8 mouse cellular contexts compared by ENCODE assay signal in the genomic region with DNA sequence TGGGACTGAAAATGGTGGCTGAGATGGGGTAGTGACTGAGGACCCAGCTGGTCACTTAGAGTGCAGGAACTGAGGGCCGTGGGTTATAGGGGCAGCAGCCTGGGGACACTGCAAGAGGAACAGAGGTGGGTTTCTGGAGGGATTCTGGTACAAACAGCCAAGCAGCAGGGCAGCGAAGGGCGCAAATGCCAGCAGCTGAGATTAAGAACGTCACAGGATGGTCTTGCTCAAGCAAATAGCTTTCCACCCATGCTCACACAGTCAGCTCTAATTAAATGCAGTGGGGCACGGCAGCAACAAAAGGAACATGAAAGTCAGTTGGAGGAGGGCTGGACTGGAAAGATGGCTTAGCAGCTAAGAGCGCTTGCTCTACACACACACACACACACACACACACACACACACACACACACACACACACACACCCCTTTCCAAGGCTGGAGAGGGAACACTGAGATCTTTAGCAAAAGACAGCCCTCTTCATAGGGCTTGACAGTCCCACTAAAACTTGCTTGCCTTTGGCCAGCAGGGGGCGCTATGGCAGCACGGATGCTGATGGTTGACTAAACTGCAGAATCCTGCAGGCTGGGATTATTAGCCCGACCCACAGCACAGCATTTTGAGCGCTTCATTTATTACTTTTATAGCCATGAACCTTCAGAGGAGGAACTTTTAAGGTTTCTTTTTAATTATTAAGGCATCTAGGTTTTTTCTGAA. TPM values are rescaled to one million over a fixed set of nuclear protein-coding genes. Genes with fewer than 3 reads are reported as not detected.
DNase-seq lines count a peak whose midpoint lies in the region; ATAC-seq lines count a peak whose summit lies in the region.

No protein-coding gene starts in this region.

- H3K9ac ChIP-seq in heart, embryonic 12.5 days: no peak overlapping the region
- H3K9ac ChIP-seq in liver, embryonic 12.5 days: no peak overlapping the region
- H3K9ac ChIP-seq in neural tube, embryonic 11.5 days (ENCODE audit: low read length): no peak overlapping the region
- H3K9ac ChIP-seq in stomach, embryonic 15.5 days: no peak overlapping the region

- 34% methylated on average over 9 of the region's 10 CpGs for WGBS in heart, embryonic 12.5 days
- WGBS in liver, embryonic 12.5 days (ENCODE audit: insufficient replicate concordance): 32% methylated on average over 9 of the region's 10 CpGs
- WGBS in neural tube, embryonic 11.5 days: 27% methylated on average over 9 of the region's 10 CpGs
- WGBS in stomach, embryonic 15.5 days: 34% methylated on average over 10 of the region's 10 CpGs

- H3K9me3 ChIP-seq in heart, embryonic 12.5 days (replicated peaks): no peaks in the 10 kb centered on the region
- H3K9me3 ChIP-seq in liver, embryonic 12.5 days (replicated peaks): no peaks in the 10 kb centered on the region
- no peaks in the 10 kb centered on the region for H3K9me3 ChIP-seq in neural tube, embryonic 11.5 days (ENCODE audit: control insufficient read depth, low read length)
- H3K9me3 ChIP-seq in stomach, embryonic 15.5 days: no peaks in the 10 kb centered on the region

- no peak overlapping the region for H3K4me3 ChIP-seq in heart, embryonic 12.5 days
- H3K4me3 ChIP-seq in liver, embryonic 12.5 days: no peak overlapping the region
- no peak overlapping the region for H3K4me3 ChIP-seq in neural tube, embryonic 11.5 days (ENCODE audit: low read depth, low read length)
- no peak overlapping the region for H3K4me3 ChIP-seq in stomach, embryonic 15.5 days (replicated peaks)

- H3K27me3 ChIP-seq in heart, embryonic 12.5 days (replicated peaks): no peaks in the 10 kb centered on the region
- H3K27me3 ChIP-seq in liver, embryonic 12.5 days (replicated peaks): no peaks in the 10 kb centered on the region
- H3K27me3 ChIP-seq in neural tube, embryonic 11.5 days (ENCODE audit: control insufficient read depth, insufficient read depth, low read length): no peaks in the 10 kb centered on the region
- H3K27me3 ChIP-seq in stomach, embryonic 15.5 days (replicated peaks): no peaks in the 10 kb centered on the region

- H3K36me3 ChIP-seq in heart, embryonic 12.5 days: no peaks in the 10 kb centered on the region
- no peaks in the 10 kb centered on the region for H3K36me3 ChIP-seq in liver, embryonic 12.5 days
- no peaks in the 10 kb centered on the region for H3K36me3 ChIP-seq in neural tube, embryonic 11.5 days (ENCODE audit: control insufficient read depth, insufficient read depth, low read length)
- no peaks in the 10 kb centered on the region for H3K36me3 ChIP-seq in stomach, embryonic 15.5 days

- peak; percentile 35 to 58 for DNase-seq in CD8-positive naive resting alpha-beta T cell, adult 2 months (ENCODE audit: low read depth in 2 of 2, low spot score in 2 of 2)
- peak; percentile 25 for DNase-seq in c-Kit-negative CD71-positive TER-119-positive erythroid progenitor cells, embryonic 14.5 days (ENCODE audit: low read depth, low spot score)
- peak; percentile 45 for DNase-seq in fibroblast of lung, adult 2 months (ENCODE audit: low read depth)
- peak; percentile 87 for DNase-seq in kidney, postnatal 14 days
- peak; percentile 89 for DNase-seq in neural tube, embryonic 11.5 days (ENCODE audit: low spot score)

- no peak overlapping the region for H3K27ac ChIP-seq in heart, embryonic 12.5 days (ENCODE audit: poor library complexity, severe bottlenecking)
- no peak overlapping the region for H3K27ac ChIP-seq in liver, embryonic 12.5 days
- H3K27ac ChIP-seq in neural tube, embryonic 11.5 days (ENCODE audit: low read depth, low read length): no peak overlapping the region
- H3K27ac ChIP-seq in stomach, embryonic 15.5 days: no peak overlapping the region

- 0 out of 2 replicates have a peak, but pooled peaks have one; percentile 67 for ATAC-seq in heart, embryonic 12.5 days (ENCODE audit: insufficient number of reproducible peaks, low FRiP score)
- ATAC-seq in liver, embryonic 12.5 days: 0 out of 2 replicates have a peak, but pooled peaks have one; percentile 35
- ATAC-seq in neural tube, embryonic 11.5 days (ENCODE audit: insufficient read depth, low FRiP score, low TSS enrichment): peak; percentile 90
- ATAC-seq in stomach, embryonic 15.5 days (ENCODE audit: insufficient read depth, low FRiP score, low read depth): peak; percentile 78; the same call in 1 of the 2 replicates

- no peaks in the 10 kb centered on the region for H3K4me1 ChIP-seq in heart, embryonic 12.5 days (replicated peaks)
- H3K4me1 ChIP-seq in liver, embryonic 12.5 days: no peaks in the 10 kb centered on the region
- no peaks in the 10 kb centered on the region for H3K4me1 ChIP-seq in neural tube, embryonic 11.5 days (ENCODE audit: control insufficient read depth, insufficient read depth, low read length)
- no peaks in the 10 kb centered on the region for H3K4me1 ChIP-seq in stomach, embryonic 15.5 days

- H3K4me2 ChIP-seq in heart, embryonic 12.5 days: no peak overlapping the region
- no peak overlapping the region for H3K4me2 ChIP-seq in liver, embryonic 12.5 days
- no peak overlapping the region for H3K4me2 ChIP-seq in neural tube, embryonic 11.5 days (ENCODE audit: low read depth)
- no peak overlapping the region for H3K4me2 ChIP-seq in stomach, embryonic 15.5 days

RNA-seq across cellular contexts. Expression of gene Slc35f5, which starts 46.9 kb away (rescaled TPM):
- 60.1 and 65.4 TPM in 2 replicates for polyA plus RNA-seq in heart, embryonic 12.5 days (2016; fragmentation: Nextera tagmentation; extraction: Ambion mirVana)
- polyA plus RNA-seq in liver, embryonic 12.5 days (2016; fragmentation: Nextera tagmentation; extraction: Ambion mirVana): 20.7 and 22.0 TPM in 2 replicates
- 27.9 and 29.6 TPM in 2 replicates for polyA plus RNA-seq in neural tube, embryonic 11.5 days (2014; fragmentation: Nextera tagmentation; extraction: Ambion mirVana)
- 65.0 and 69.1 TPM in 2 replicates for polyA plus RNA-seq in stomach, embryonic 15.5 days (2015; fragmentation: Nextera tagmentation; extraction: Ambion mirVana)

Comparison
In these comparisons a context has a peak if more than half of its experiments do, and no peak if none do; other contexts are left out.
1. DNase-seq: peak in every context shown above with its lines; median percentile 89 in neural tube, embryonic 11.5 days; 87 in kidney, postnatal 14 days; 46 in CD8-positive naive resting alpha-beta T cell, adult 2 months; 45 in fibroblast of lung, adult 2 months; 25 in c-Kit-negative CD71-positive TER-119-positive erythroid progenitor cells, embryonic 14.5 days.
2. ATAC-seq: peak in every context shown above with its lines; median percentile 90 in neural tube, embryonic 11.5 days; 78 in stomach, embryonic 15.5 days; 67 in heart, embryonic 12.5 days; 35 in liver, embryonic 12.5 days.